ENCODE assay signal across 8 mouse cellular contexts in the genomic region with DNA sequence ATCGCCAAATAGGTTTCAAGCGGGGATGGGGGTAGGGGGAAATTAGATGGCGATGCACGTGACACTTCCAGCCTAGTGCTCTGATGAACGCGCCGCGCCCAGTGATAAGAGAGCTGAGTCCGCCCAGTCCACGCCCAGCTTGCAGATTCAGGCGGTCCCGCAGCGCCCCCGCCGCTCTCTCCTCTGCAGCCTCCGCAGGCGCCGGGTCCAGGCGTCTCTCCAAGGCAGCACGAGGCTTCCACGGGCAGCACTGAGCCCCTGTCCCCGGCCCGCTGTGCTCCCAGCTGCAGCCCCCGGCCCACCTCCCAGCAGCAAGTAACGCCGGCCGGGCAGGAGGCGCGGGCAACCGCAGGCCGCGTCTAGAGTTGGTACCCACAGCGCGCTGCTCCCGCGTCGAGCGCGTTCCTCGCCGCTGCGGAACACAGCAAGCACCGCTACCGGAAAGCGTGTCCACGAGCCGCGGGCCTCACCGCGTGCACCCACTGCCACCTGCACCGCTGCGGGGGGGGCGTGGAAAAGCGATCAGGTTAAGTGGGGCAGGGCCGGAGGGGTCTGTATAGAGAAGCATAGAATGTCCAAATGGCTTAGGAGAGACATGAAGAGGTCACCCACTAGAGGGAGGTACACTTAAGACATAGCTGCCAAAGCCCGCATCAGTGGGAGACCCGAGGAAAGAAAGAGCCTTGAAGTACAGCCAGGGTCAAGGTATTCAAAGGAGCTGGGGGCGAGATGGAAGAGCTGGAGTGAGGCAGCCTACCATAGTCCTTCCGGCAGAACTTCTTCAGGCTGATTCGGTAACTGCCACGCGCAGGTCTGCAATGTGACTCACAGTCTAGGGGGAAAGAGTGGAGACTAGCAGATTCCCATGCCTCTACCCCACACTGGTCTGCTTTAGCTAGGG. TPM values are rescaled to one million over a fixed set of nuclear protein-coding genes. Genes with fewer than 3 reads are reported as not detected.
DNase-seq lines count a peak whose midpoint lies in the region; ATAC-seq lines count a peak whose summit lies in the region.

No protein-coding gene starts in this region.

- no peak for ATAC-seq in cerebellum, adult (ENCODE audit: insufficient number of reproducible peaks, low FRiP score, low TSS enrichment)
- peak; percentile 26 for ATAC-seq in intestine, embryonic 15.5 days
- peak; percentile 23; the same call in 1 of the 2 replicates for ATAC-seq in midbrain, embryonic 11.5 days (ENCODE audit: low FRiP score)

- H3K27me3 ChIP-seq in intestine, embryonic 15.5 days (replicated peaks): peaks cover 14% of the 10 kb centered on the region
- peaks cover 22% of the 10 kb centered on the region for H3K27me3 ChIP-seq in limb, embryonic 10.5 days (ENCODE audit: low read depth, poor library complexity, severe bottlenecking)
- H3K27me3 ChIP-seq in midbrain, embryonic 11.5 days (ENCODE audit: control insufficient read depth, insufficient read depth, low read length): peaks cover 34% of the 10 kb centered on the region

- peak; percentile 61 for DNase-seq in cerebellum, adult 11 months
- DNase-seq in cerebellum, adult 9-11 months: peak; percentile 75
- peak; percentile 70 to 74 for DNase-seq in frontal cortex, postnatal 10 days (ENCODE audit: low spot score in 2 of 2)
- DNase-seq in limb, embryonic 10.5 days (ENCODE audit: low spot score): peak; percentile 70
- DNase-seq in midbrain, embryonic 11.5 days (ENCODE audit: low spot score, missing footprints): peak; percentile 95
- peak; percentile 47 to 65 for DNase-seq in spleen, postnatal 36 days (ENCODE audit: low spot score in 2 of 2)

- H3K36me3 ChIP-seq in intestine, embryonic 15.5 days: no peaks in the 10 kb centered on the region
- H3K36me3 ChIP-seq in limb, embryonic 10.5 days: peaks cover 4% of the 10 kb centered on the region; the same call in 1 of the 2 replicates
- H3K36me3 ChIP-seq in midbrain, embryonic 11.5 days (ENCODE audit: control insufficient read depth, insufficient read depth, low read length): no peaks in the 10 kb centered on the region

- no peaks in the 10 kb centered on the region for H3K9me3 ChIP-seq in intestine, embryonic 15.5 days
- H3K9me3 ChIP-seq in limb, embryonic 10.5 days (replicated peaks): no peaks in the 10 kb centered on the region
- no peaks in the 10 kb centered on the region for H3K9me3 ChIP-seq in midbrain, embryonic 11.5 days (ENCODE audit: control insufficient read depth, low read length)

- H3K27ac ChIP-seq in intestine, embryonic 15.5 days: 0 out of 2 replicates have a peak overlapping the region, but pooled peaks have one; percentile 13
- H3K27ac ChIP-seq in limb, embryonic 10.5 days: peak overlapping the region; percentile 87
- no peak overlapping the region for H3K27ac ChIP-seq in midbrain, embryonic 11.5 days (ENCODE audit: low read depth, low read length)

- 5% methylated on average over 62 of the region's 62 CpGs for WGBS in intestine, embryonic 15.5 days
- 6% methylated on average over 62 of the region's 62 CpGs for WGBS in limb, embryonic 10.5 days
- WGBS in midbrain, embryonic 11.5 days: 5% methylated on average over 61 of the region's 62 CpGs

- H3K4me1 ChIP-seq in intestine, embryonic 15.5 days (replicated peaks): peaks cover 81% of the 10 kb centered on the region
- peaks cover 79% of the 10 kb centered on the region for H3K4me1 ChIP-seq in limb, embryonic 10.5 days
- peaks cover 65% of the 10 kb centered on the region for H3K4me1 ChIP-seq in midbrain, embryonic 11.5 days (ENCODE audit: control insufficient read depth, insufficient read depth, low read length)

- peak overlapping the region; percentile 50 for H3K9ac ChIP-seq in intestine, embryonic 15.5 days
- peak overlapping the region; percentile 78 for H3K9ac ChIP-seq in midbrain, embryonic 11.5 days (ENCODE audit: low read length)

- H3K4me3 ChIP-seq in intestine, embryonic 15.5 days (replicated peaks): peak overlapping the region; percentile 44
- H3K4me3 ChIP-seq in limb, embryonic 10.5 days: peak overlapping the region; percentile 70
- peak overlapping the region; percentile 33 for H3K4me3 ChIP-seq in midbrain, embryonic 11.5 days (ENCODE audit: low read depth, low read length)

- peak overlapping the region; percentile 96 for H3K4me2 ChIP-seq in intestine, embryonic 15.5 days (replicated peaks)
- H3K4me2 ChIP-seq in midbrain, embryonic 11.5 days: peak overlapping the region; percentile 94

RNA-seq across cellular contexts. Expression of a gene that starts 1.3 kb away (rescaled TPM):
- 4.7 and 5.9 TPM in 2 replicates for polyA plus RNA-seq in intestine, embryonic 15.5 days (2015; fragmentation: Nextera tagmentation; extraction: Ambion mirVana)
- polyA plus RNA-seq in limb, embryonic 10.5 days (2016; fragmentation: Nextera tagmentation; extraction: Ambion mirVana): 3.9 and 8.7 TPM in 2 replicates
- polyA plus RNA-seq in midbrain, embryonic 11.5 days (2014; fragmentation: Nextera tagmentation; extraction: Ambion mirVana): 6.5 and 7.3 TPM in 2 replicates

RNA-seq across cellular contexts. Expression of a gene that starts 2.6 kb away (rescaled TPM):
- 5.9 and 6.2 TPM in 2 replicates for polyA plus RNA-seq in intestine, embryonic 15.5 days (2015; fragmentation: Nextera tagmentation; extraction: Ambion mirVana)
- polyA plus RNA-seq in limb, embryonic 10.5 days (2016; fragmentation: Nextera tagmentation; extraction: Ambion mirVana): 6.7 and 10.7 TPM in 2 replicates
- polyA plus RNA-seq in midbrain, embryonic 11.5 days (2014; fragmentation: Nextera tagmentation; extraction: Ambion mirVana): 2.3 and 3.0 TPM in 2 replicates

RNA-seq across cellular contexts. Expression of a gene that starts 13.9 kb away (rescaled TPM):
- polyA plus RNA-seq in intestine, embryonic 15.5 days (2015; fragmentation: Nextera tagmentation; extraction: Ambion mirVana): 9.9 and 10.1 TPM in 2 replicates
- polyA plus RNA-seq in limb, embryonic 10.5 days (2016; fragmentation: Nextera tagmentation; extraction: Ambion mirVana): 24.1 and 24.5 TPM in 2 replicates
- polyA plus RNA-seq in midbrain, embryonic 11.5 days (2014; fragmentation: Nextera tagmentation; extraction: Ambion mirVana): 15.1 and 16.9 TPM in 2 replicates

RNA-seq across cellular contexts. Expression of a gene that starts 37.2 kb away (rescaled TPM):
- polyA plus RNA-seq in intestine, embryonic 15.5 days (2015; fragmentation: Nextera tagmentation; extraction: Ambion mirVana): 572 and 634 TPM in 2 replicates
- polyA plus RNA-seq in limb, embryonic 10.5 days (2016; fragmentation: Nextera tagmentation; extraction: Ambion mirVana): 414 and 422 TPM in 2 replicates
- 437 and 465 TPM in 2 replicates for polyA plus RNA-seq in midbrain, embryonic 11.5 days (2014; fragmentation: Nextera tagmentation; extraction: Ambion mirVana)

RNA-seq across cellular contexts. Expression of a gene that starts 43.1 kb away (rescaled TPM):
- polyA plus RNA-seq in intestine, embryonic 15.5 days (2015; fragmentation: Nextera tagmentation; extraction: Ambion mirVana): 34.3 and 43.5 TPM in 2 replicates
- polyA plus RNA-seq in limb, embryonic 10.5 days (2016; fragmentation: Nextera tagmentation; extraction: Ambion mirVana): 49.1 and 49.5 TPM in 2 replicates
- polyA plus RNA-seq in midbrain, embryonic 11.5 days (2014; fragmentation: Nextera tagmentation; extraction: Ambion mirVana): 26.8 and 27.3 TPM in 2 replicates
